Mouse (Mus musculus) embryo, embryonic 9.5 days (tissue): ENCODE measurements around the gene Zfp433.
"Not testable (repeated sequence)": the region's sequence is repeated elsewhere in the genome, so short reads cannot be mapped to it uniquely, and the experiment has no call there.

Experiments
- DNase-seq: peaks from one replicate; pipeline ENCODE4 v3.0.0-alpha.2; 2017; ENCODE audit errors: extremely low spot score

The Zfp433 gene

GRCm38 (mm10) chr10:81704531-81705301 is at the start of gene Zfp433:
TSS of gene Zfp433 (plus strand) at chr10:81704825.
- not testable (repeated sequence) for DNase-seq

GRCm38 (mm10) chr10:81655178-81655577 is 49.4 kb upstream of the Zfp433 start:
- no peak for DNase-seq

GRCm38 (mm10) chr10:81656174-81656573 is 48.5 kb upstream of the Zfp433 start:
- no peak for DNase-seq

- not testable (repeated sequence) for DNase-seq
Observed at GRCm38 (mm10) chr10:81687114-81687513, 17.5 kb upstream of the Zfp433 start.

- DNase-seq = not testable (repeated sequence)
Observed at GRCm38 (mm10) chr10:81770506-81771403, 66.1 kb downstream of the Zfp433 start, which contains the start of gene Gm3055. TSS of gene Gm3055 (minus strand) at chr10:81771161.

- not testable (repeated sequence) for DNase-seq
Observed at GRCm38 (mm10) chr10:81771404-81771777, 66.8 kb downstream of the Zfp433 start.
